8 mouse cellular contexts compared by ENCODE assay signal in the genomic region with DNA sequence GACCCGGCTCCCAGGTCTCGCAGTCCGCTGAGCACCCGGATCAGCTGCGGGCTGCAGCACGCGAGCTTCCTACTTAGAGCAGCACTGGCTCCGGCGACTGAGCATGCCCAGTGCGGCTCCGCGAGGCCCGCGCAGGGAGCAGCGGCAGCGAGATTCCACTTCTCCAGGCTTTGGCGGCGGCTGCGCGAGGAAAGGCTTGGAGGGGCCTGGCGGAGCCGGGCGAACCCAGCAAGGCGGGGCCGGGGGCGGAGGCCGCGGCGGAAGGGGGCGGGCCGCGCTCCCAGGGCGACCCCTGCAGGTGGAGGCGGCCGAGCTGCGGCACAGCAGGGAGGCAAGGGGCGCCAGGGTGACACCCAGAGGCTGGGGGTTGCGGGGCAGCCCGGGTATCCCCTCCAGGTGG. TPM values are rescaled to one million over a fixed set of nuclear protein-coding genes. Genes with fewer than 3 reads are reported as not detected.
DNase-seq lines count a peak whose midpoint lies in the region; ATAC-seq and TF ChIP-seq lines count a peak whose summit lies in the region.

A gene (minus strand): TSS at position 188 of the 400 bp plus-strand sequence.

- under 1% methylated on average over 32 of the region's 39 CpGs for WGBS in hindbrain, embryonic 11.5 days
- WGBS in lung, embryonic 16.5 days: under 1% methylated on average over 38 of the region's 39 CpGs

- TF ChIP-seq CTCF in G1E (IDR thresholded peaks at IDR 0.05; ENCODE audit: low read depth, low read length): no peak

- no peaks in the 10 kb centered on the region for H3K36me3 ChIP-seq in G1E (replicated peaks)
- no peaks in the 10 kb centered on the region for H3K36me3 ChIP-seq in hindbrain, embryonic 11.5 days (ENCODE audit: control insufficient read depth, insufficient read depth, low read length)
- no peaks in the 10 kb centered on the region for H3K36me3 ChIP-seq in lung, embryonic 16.5 days (ENCODE audit: control insufficient read depth, insufficient read depth, low read length)

- H3K27me3 ChIP-seq in G1E (ENCODE audit: insufficient read depth, low read length): no peaks in the 10 kb centered on the region
- H3K27me3 ChIP-seq in hindbrain, embryonic 11.5 days (ENCODE audit: control insufficient read depth, insufficient read depth, low read length): no peaks in the 10 kb centered on the region
- no peaks in the 10 kb centered on the region for H3K27me3 ChIP-seq in lung, embryonic 16.5 days (ENCODE audit: control insufficient read depth, insufficient read depth, low read depth, low read length)

- ATAC-seq in G1E (ENCODE audit: extremely low read depth, insufficient number of reproducible peaks, low FRiP score, poor library complexity, severe bottlenecking): no peak
- peak; percentile 94 for ATAC-seq in hindbrain, embryonic 11.5 days (ENCODE audit: low FRiP score)
- ATAC-seq in lung, embryonic 16.5 days (ENCODE audit: low read depth): peak; percentile 96

- peak within 1 kb of the TSS; percentile 13; the same call in 1 of the 2 replicates for H3K4me3 ChIP-seq in G1E (ENCODE audit: low read depth, low read length)
- H3K4me3 ChIP-seq in hindbrain, embryonic 11.5 days (ENCODE audit: low read depth, low read length): peak within 1 kb of the TSS; percentile 86
- peak within 1 kb of the TSS; percentile 91 for H3K4me3 ChIP-seq in lung, embryonic 16.5 days (ENCODE audit: low read length)

- no peaks in the 10 kb centered on the region for H3K4me1 ChIP-seq in G1E (ENCODE audit: insufficient read depth, low read depth, low read length)
- no peaks in the 10 kb centered on the region for H3K4me1 ChIP-seq in hindbrain, embryonic 11.5 days (replicated peaks; ENCODE audit: control insufficient read depth, insufficient read depth, low read length)
- H3K4me1 ChIP-seq in lung, embryonic 16.5 days (replicated peaks; ENCODE audit: control insufficient read depth, insufficient read depth, low read length): peaks cover 24% of the 10 kb centered on the region

- H3K4me2 ChIP-seq in hindbrain, embryonic 11.5 days (replicated peaks; ENCODE audit: low read depth, low read length): peak within 1 kb of the TSS; percentile 85
- peak within 1 kb of the TSS; percentile 73 for H3K4me2 ChIP-seq in lung, embryonic 16.5 days (ENCODE audit: low read depth, low read length)

- H3K9ac ChIP-seq in hindbrain, embryonic 11.5 days (ENCODE audit: low read depth, low read length): peak within 1 kb of the TSS; percentile 90
- H3K9ac ChIP-seq in lung, embryonic 16.5 days (ENCODE audit: low read length): peak within 1 kb of the TSS; percentile 96

- H3K9me3 ChIP-seq in G1E (replicated peaks): peaks cover 71% of the 10 kb centered on the region
- no peaks in the 10 kb centered on the region for H3K9me3 ChIP-seq in hindbrain, embryonic 11.5 days (ENCODE audit: control insufficient read depth, low read length)
- no peaks in the 10 kb centered on the region for H3K9me3 ChIP-seq in lung, embryonic 16.5 days (ENCODE audit: control insufficient read depth, low read length)

- H3K27ac ChIP-seq in hindbrain, embryonic 11.5 days (ENCODE audit: low read depth, low read length): peak within 1 kb of the TSS; percentile 96
- peak within 1 kb of the TSS; percentile 98 for H3K27ac ChIP-seq in lung, embryonic 16.5 days (ENCODE audit: low read length)

- no peak for DNase-seq in G1E (ENCODE audit: low spot score)
- peak; percentile 92 for DNase-seq in cerebellum, adult 8-10 months
- peak; percentile 89 to 94 for DNase-seq in frontal cortex, postnatal 10 days (ENCODE audit: low spot score in 2 of 2)
- peak; percentile 95 for DNase-seq in hindbrain, embryonic 11.5 days (ENCODE audit: low spot score)
- DNase-seq in layer of hippocampus, adult 9-11 months: peak; percentile 97
- peak; percentile 94 for DNase-seq in ovary, postnatal 14 days (ENCODE audit: low spot score)
- DNase-seq in thymus, postnatal 10 days (ENCODE audit: low spot score in 2 of 2): peak; percentile 79 to 91

RNA-seq across cellular contexts. Expression of the gene that starts here (rescaled TPM):
- not detected in 2 replicates for total RNA-seq in G1E (2014; fragmentation: Nextera tagmentation)
- 0.12 and 0.16 TPM in 2 replicates for total RNA-seq in G1E (2017)
- polyA plus RNA-seq in G1E (2012): not detected in 2 replicates
- polyA plus RNA-seq in hindbrain, embryonic 11.5 days (2014; fragmentation: Nextera tagmentation; extraction: Ambion mirVana): 43.0 and 47.1 TPM in 2 replicates
- polyA plus RNA-seq in lung, embryonic 16.5 days (2015; fragmentation: Nextera tagmentation; extraction: Ambion mirVana): 56.7 and 57.0 TPM in 2 replicates

Comparison
In these comparisons a context has a peak if more than half of its experiments do, and no peak if none do; other contexts are left out.
1. RNA of the gene that starts here (polyA plus RNA-seq): 56.7 to 57.0 TPM in lung, embryonic 16.5 days and 43.0 to 47.1 TPM in hindbrain, embryonic 11.5 days; not detected in G1E; every median in the first group is over 10 times any median in the second.
2. H3K4me3 ChIP-seq: peak in every context shown above with its lines; median percentile 91 in lung, embryonic 16.5 days; 86 in hindbrain, embryonic 11.5 days; 13 in G1E.